Mouse (Mus musculus): Measurements from ENCODE around the gene Sh2b3. TPM values are rescaled to one million over a fixed set of nuclear protein-coding genes. Genes with fewer than 3 reads are reported as not detected.

The Sh2b3 gene
- polyA plus RNA-seq, 1 experiment from 2014 or later, result 4.8 TPM

DNA sequence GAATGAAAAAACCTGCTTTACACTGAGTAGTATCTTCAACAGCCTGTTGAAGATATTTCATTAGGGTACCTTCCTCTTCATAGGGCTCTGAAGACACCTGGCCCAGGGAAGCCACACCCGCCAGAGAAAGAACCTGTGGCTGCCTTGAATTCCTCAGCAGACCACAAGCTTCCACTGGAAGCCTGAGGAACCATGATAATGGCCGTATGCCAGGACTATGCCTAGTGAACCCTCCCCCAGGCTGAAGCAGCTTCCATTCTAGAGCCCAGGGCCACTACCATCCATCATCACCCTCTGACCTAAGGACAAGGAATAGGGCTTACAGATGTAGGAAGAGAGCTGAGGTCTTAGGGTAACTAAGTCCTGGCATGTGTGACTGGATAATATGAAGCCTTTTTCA, 17.3 kb downstream of the Sh2b3 start:
- H3K27ac ChIP-seq, result no peak overlapping the region
- no peaks in the 10 kb centered on the region for H3K9me3 ChIP-seq (replicated peaks)
- 86% methylated on average over 2 of the region's 2 CpGs for WGBS
- H3K36me3 ChIP-seq (ENCODE audit: poor library complexity, severe bottlenecking), result peaks cover 59% of the 10 kb centered on the region
- H3K4me2 ChIP-seq, result no peak overlapping the region
- H3K4me3 ChIP-seq, result no peak overlapping the region
- H3K27me3 ChIP-seq, result no peaks in the 10 kb centered on the region
- no peaks in the 10 kb centered on the region for H3K4me1 ChIP-seq
- no peak for ATAC-seq
- no peak overlapping the region for H3K9ac ChIP-seq

DNA sequence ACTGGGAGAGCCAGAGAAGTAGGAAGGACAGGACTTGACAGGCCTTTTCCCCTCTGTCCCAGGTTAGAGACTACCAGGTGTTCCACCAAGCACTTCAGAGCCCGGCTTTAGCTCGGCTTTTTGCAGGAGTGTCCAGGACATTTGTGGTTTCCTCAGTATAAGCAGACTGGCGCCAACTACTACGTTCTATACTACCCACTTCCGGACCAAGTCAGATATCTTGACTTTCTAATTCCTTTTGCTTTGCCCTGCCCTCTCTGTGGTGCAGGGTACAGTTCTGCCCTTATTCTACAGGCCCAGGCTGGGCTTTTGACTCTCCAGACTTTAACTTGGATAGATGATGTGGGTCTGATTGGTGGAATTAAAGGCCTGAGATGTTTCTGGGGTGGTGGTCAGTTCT, 17.9 kb downstream of the Sh2b3 start:
- Histone ChIP-seq H3K27ac (no peak overlapping the region), H3K4me3 (no peak overlapping the region), H3K27me3 (no peaks in the 10 kb centered on the region), H3K9me3 (replicated peaks) (no peaks in the 10 kb centered on the region), H3K4me1 (no peaks in the 10 kb centered on the region), H3K4me2 (no peak overlapping the region), H3K9ac (no peak overlapping the region), H3K36me3 (ENCODE audit: poor library complexity, severe bottlenecking) (peaks cover 63% of the 10 kb centered on the region)
- no peak for ATAC-seq
- 93% methylated on average over 5 of the region's 5 CpGs for WGBS

DNA sequence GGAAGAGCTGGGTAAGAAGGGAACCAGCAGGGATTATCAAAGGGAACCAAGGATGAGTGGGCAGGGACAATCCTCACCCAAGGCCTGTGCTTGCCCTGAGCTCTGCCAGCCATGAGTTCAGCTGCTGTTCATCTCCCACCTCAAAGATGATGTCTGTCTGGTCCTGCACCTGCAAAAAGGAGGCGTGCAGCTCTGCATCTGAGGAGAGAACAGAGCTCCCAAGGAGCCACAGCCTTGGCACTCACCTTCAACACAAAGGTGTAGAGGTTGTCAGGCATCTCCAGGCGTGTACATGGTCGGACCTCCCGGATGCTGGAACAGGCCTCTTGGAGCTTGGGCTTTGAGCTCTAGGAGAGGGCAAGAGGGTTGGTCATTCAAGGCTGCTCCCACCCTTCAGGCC, 18.6 kb downstream of the Sh2b3 start:
- no peak for ATAC-seq
- Histone ChIP-seq H3K4me2 (no peak overlapping the region), H3K4me3 (no peak overlapping the region), H3K9ac (no peak overlapping the region), H3K4me1 (no peaks in the 10 kb centered on the region), H3K36me3 (ENCODE audit: poor library complexity, severe bottlenecking) (peaks cover 68% of the 10 kb centered on the region), H3K9me3 (replicated peaks) (no peaks in the 10 kb centered on the region), H3K27me3 (no peaks in the 10 kb centered on the region), H3K27ac (no peak overlapping the region)
- WGBS, result 95% methylated on average over 4 of the region's 4 CpGs

DNA sequence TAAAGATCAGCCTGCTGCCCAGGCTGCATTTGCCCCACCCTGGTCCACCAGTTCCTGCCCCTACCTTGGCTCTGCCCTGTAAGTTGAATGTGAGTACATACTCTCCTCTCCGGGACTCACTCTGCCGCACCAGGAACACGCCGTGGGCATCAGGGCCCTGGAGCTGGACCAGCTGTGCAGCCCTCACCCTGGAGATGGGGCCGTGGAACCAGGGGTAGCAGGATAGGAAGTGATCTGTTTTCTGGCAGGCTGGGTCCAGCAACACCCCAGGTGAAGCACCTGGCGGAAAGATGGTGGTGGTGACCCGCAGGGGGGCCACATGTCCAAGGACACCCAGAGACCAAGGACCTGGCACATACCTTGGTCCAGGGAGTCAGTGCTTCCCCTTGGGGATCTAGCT, 19.0 kb downstream of the Sh2b3 start:
- Histone ChIP-seq H3K9ac (no peak overlapping the region), H3K4me3 (no peak overlapping the region), H3K4me1 (no peaks in the 10 kb centered on the region), H3K27ac (no peak overlapping the region), H3K36me3 (ENCODE audit: poor library complexity, severe bottlenecking) (peaks cover 73% of the 10 kb centered on the region), H3K9me3 (replicated peaks) (no peaks in the 10 kb centered on the region), H3K27me3 (no peaks in the 10 kb centered on the region), H3K4me2 (no peak overlapping the region)
- WGBS, result 93% methylated on average over 7 of the region's 7 CpGs
- no peak for ATAC-seq

DNA sequence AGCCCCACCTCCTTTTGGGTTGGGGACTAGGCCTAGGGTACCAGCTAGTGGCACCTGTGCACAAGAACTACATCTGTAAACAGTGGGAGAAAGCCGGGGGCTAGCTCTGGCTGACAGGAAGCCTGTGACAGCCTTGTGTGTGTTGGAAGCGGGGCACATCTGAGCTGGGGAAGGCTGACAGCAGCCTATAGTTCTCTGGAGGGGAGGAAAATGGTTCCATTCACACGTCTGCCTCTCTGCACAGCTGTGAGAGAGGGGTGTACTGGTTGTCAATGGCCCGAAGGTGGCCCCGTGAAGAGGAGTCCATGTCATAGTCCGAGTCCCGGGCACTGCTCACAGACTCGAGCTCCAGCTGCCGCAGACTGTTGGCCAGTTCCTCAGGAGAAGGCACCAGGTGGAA, 19.9 kb downstream of the Sh2b3 start:
- 89% methylated on average over 9 of the region's 9 CpGs for WGBS
- Histone ChIP-seq H3K9ac (no peak overlapping the region), H3K9me3 (replicated peaks) (no peaks in the 10 kb centered on the region), H3K36me3 (ENCODE audit: poor library complexity, severe bottlenecking) (peaks cover 81% of the 10 kb centered on the region), H3K27me3 (no peaks in the 10 kb centered on the region), H3K4me3 (no peak overlapping the region), H3K4me1 (no peaks in the 10 kb centered on the region), H3K4me2 (no peak overlapping the region), H3K27ac (no peak overlapping the region)
- no peak for ATAC-seq

DNA sequence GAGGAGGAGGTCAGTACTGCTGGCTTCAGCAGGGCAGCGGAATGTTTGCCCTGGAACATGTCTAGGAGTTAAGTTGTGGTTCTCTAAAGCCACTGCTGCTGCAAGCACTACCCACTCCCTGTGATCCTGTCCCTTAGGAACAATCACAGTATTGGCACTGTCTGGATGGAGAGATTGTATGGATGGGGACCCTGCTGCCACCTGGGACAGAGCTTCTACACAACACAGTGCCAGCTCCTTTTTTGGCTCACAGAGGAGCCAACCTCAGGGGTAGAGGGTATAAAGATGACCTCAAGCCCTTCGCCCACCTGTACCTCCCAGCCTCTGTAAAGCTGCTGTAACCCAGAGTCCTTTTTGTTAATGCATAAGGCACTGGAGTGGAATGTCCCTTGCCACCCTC, 20.8 kb downstream of the Sh2b3 start:
- Histone ChIP-seq H3K4me2 (no peak overlapping the region), H3K4me3 (no peak overlapping the region), H3K27me3 (no peaks in the 10 kb centered on the region), H3K4me1 (no peaks in the 10 kb centered on the region), H3K9me3 (replicated peaks) (no peaks in the 10 kb centered on the region), H3K36me3 (ENCODE audit: poor library complexity, severe bottlenecking) (peaks cover 91% of the 10 kb centered on the region), H3K9ac (no peak overlapping the region), H3K27ac (no peak overlapping the region)
- ATAC-seq, result no peak
- 100% methylated on average over 2 of the region's 2 CpGs for WGBS

DNA sequence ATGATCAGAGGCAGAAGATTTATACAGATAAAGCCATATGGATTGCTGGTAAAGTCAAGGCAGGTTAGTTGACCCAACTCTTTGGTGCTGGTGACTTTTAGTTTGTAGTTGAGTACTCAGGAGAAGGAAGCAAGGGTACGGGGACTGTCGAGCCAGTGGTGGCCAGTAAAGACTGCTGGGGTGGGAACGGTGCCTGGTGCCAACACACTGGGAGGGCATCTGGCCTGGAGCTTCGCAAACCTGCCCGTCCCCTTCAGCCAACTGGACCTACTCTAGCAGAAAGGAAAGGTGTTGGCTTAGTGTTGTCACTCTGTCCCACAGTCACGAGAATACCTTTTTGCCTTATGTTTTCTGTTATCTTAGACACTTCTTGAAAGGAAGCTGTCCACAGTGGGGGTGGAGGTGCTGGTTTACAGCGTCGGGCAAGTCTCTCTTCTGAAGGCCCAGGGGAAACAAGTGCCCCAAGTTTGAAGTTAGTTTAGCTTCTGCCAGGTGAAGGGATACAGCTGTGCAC, 21.5 kb downstream of the Sh2b3 start:
- WGBS, result 96% methylated on average over 8 of the region's 8 CpGs
- peaks cover 95% of the 10 kb centered on the region for H3K36me3 ChIP-seq (ENCODE audit: poor library complexity, severe bottlenecking)

DNA sequence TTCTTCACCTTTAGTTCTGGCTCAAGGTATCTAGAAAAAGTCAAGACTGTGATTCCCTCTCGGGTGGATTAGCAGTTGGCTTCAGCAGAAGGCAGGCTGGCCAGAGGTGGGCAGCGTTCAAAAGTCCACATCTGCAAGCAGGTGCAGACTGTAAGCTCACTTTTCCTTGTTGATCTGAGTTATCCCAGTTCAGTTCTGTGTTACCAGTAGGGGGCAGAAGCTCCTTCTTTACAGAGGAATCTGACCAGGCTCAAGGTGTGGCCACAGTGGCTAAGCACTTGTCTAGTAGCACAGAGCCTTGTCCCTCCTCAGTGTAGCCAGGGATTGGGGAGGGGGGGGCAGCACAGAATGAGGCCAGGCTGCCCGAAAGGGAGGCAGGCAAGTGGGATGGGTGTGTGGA, 22.4 kb downstream of the Sh2b3 start:
- Histone ChIP-seq H3K9me3 (replicated peaks) (no peaks in the 10 kb centered on the region), H3K4me2 (no peak overlapping the region), H3K4me1 (no peaks in the 10 kb centered on the region), H3K36me3 (ENCODE audit: poor library complexity, severe bottlenecking) (peaks cover 94% of the 10 kb centered on the region), H3K27me3 (no peaks in the 10 kb centered on the region), H3K27ac (no peak overlapping the region), H3K4me3 (no peak overlapping the region), H3K9ac (no peak overlapping the region)
- 67% methylated on average over 3 of the region's 3 CpGs for WGBS
- no peak for ATAC-seq

More for the DNA sequence above, 21.5 kb downstream of the Sh2b3 start:
- Histone ChIP-seq H3K9me3 (replicated peaks) (no peaks in the 10 kb centered on the region), H3K27me3 (no peaks in the 10 kb centered on the region), H3K4me1 (no peaks in the 10 kb centered on the region), H3K9ac (no peak overlapping the region), H3K4me2 (no peak overlapping the region), H3K27ac (no peak overlapping the region), H3K4me3 (no peak overlapping the region)
- no peak for ATAC-seq

DNA sequence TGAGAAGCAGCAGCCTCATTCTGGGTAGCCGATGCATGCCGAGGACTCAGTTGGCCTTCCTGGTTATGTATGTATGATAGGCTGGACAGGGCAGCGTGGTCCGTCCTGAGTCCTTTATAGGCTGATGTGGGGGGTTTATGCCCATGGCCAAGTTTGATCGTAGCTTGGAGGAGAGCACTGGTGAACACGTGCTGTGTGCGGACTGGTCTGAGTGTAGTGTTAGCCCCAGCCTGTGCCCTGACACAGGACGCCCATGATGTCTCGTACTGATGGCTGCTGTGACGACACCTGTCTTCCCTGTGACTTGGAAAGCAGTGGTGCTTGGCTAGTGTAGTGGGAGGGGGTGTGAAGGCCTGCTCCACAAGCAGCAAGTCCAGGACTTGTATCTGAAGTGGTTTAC, 23.7 kb downstream of the Sh2b3 start:
- H3K4me2 ChIP-seq, result no peak overlapping the region
- no peak overlapping the region for H3K4me3 ChIP-seq
- no peaks in the 10 kb centered on the region for H3K27me3 ChIP-seq
- no peak overlapping the region for H3K27ac ChIP-seq
- H3K9me3 ChIP-seq (replicated peaks), result no peaks in the 10 kb centered on the region
- no peak overlapping the region for H3K9ac ChIP-seq
- no peaks in the 10 kb centered on the region for H3K4me1 ChIP-seq
- WGBS, result 94% methylated on average over 10 of the region's 10 CpGs
- peaks cover 85% of the 10 kb centered on the region for H3K36me3 ChIP-seq (ENCODE audit: poor library complexity, severe bottlenecking)
- no peak for ATAC-seq

DNA sequence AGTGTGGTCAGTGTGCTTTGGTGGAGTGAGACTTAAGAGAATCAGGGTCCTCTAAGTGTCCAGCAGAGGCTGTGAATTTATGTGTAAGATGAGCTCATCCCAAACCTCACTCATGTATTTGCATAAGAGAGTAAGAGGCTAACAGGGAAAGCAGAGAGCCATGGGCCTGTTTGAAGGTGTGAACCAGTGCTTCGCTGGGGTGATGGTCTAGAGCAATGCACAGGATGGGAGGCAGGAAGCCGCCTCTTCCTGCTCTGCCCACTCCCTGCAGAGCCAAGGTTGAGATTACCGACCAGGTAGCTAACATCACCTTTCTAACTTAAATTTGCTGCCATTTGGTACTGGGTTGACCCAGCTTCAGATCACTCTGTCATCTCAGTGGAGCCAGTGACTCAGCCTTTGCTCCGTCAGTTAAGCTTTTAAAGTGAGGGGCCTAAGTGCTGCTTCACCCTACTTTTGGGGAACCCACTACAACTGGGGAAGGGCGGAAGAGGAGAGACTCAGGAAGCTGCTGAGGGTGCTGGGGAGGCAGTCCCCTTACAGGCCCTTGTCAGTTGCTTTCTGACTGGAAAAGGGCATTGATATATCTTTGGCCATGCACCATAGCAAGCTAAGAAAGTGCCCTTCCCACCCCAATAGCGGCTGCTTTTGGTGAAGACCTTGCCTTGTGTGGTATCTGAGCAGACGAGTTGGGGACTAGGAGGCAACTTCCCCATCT, 24.8 kb downstream of the Sh2b3 start:
- Histone ChIP-seq H3K4me2 (no peak overlapping the region), H3K4me3 (no peak overlapping the region), H3K4me1 (no peaks in the 10 kb centered on the region), H3K36me3 (ENCODE audit: poor library complexity, severe bottlenecking) (peaks cover 80% of the 10 kb centered on the region), H3K27me3 (no peaks in the 10 kb centered on the region), H3K27ac (no peak overlapping the region), H3K9ac (no peak overlapping the region), H3K9me3 (replicated peaks) (no peaks in the 10 kb centered on the region)
- ATAC-seq, result no peak
- 92% methylated on average over 7 of the region's 7 CpGs for WGBS

DNA sequence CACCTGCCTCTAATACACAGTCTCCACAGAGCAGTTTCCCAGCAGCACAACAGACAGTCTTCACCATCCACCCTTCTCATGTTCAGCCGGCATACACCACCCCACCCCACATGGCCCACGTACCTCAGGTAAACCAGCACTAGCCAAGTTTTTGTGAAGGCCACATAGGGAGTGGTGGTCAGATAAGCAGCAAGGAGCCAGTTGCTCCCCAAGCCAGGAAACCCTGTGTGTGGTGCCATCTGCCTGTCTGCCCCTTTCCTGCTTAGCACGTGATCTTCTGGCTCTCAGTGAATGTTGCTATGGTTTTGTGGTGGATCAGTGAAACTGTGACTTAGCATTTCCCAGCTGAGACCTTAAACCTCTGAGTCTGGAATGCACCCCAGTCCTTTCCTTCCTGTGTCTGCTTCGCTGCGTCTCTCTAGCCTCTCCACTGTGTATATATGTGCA, 25.9 kb downstream of the Sh2b3 start:
- Histone ChIP-seq H3K9ac (no peak overlapping the region; the same call in 1 of the 2 replicates), H3K27me3 (no peaks in the 10 kb centered on the region), H3K4me1 (no peaks in the 10 kb centered on the region), H3K4me2 (no peak overlapping the region), H3K36me3 (ENCODE audit: poor library complexity, severe bottlenecking) (peaks cover 72% of the 10 kb centered on the region), H3K27ac (no peak overlapping the region), H3K9me3 (replicated peaks) (no peaks in the 10 kb centered on the region), H3K4me3 (no peak overlapping the region)
- WGBS, result 86% methylated on average over 5 of the region's 5 CpGs
- ATAC-seq, result no peak

DNA sequence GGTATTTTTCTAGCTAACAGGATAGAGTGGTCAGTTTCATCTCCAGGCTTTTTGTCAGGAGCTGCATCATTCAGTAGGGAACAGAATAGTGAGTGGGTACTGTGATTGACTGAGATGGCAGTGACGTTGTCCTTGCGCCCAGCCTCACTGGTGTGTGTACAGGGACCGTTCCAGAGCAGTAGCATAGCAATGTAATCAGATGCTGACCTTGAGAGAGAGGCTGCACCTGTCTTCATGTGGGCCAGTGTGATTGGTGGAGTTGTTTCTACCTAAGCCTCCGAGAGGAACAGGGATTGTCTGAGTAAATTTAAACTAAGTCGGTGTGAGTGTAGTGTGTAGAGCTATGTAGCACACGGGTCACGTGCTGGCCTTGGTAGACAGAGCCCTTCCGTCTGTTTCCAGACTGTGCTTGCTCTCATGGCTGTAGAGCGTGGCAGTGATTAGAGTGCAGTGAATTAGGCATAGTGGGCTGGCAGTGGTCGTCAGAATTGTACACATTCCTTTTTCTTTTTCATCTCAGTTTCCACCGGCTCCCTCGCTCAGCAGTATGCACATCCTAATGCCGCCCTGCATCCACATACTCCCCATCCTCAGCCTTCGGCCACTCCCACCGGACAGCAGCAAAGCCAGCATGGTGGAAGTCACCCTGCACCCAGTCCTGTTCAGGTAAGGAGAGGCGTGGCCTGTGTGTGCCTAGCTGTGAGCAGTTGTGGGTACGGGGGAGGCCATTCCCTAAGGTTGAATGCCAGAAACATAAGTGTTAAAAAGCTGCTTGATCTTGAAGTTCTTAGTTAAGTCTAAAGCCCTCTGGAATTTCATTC, 26.9 kb downstream of the Sh2b3 start:
- ATAC-seq, result no peak
- H3K36me3 ChIP-seq (ENCODE audit: poor library complexity, severe bottlenecking), result peaks cover 66% of the 10 kb centered on the region
- H3K27ac ChIP-seq, result peak overlapping the region; percentile 0; the same call in 1 of the 2 replicates
- no peak overlapping the region for H3K4me2 ChIP-seq
- H3K9ac ChIP-seq, result no peak overlapping the region
- no peaks in the 10 kb centered on the region for H3K4me1 ChIP-seq
- no peaks in the 10 kb centered on the region for H3K9me3 ChIP-seq (replicated peaks)
- no peaks in the 10 kb centered on the region for H3K27me3 ChIP-seq
- no peak overlapping the region for H3K4me3 ChIP-seq
- WGBS, result 92% methylated on average over 17 of the region's 17 CpGs
